Mouse (Mus musculus): ENCODE measurements around the gene Lama5.
"Not testable (repeated sequence)": the region's sequence is repeated elsewhere in the genome, so short reads cannot be mapped to it uniquely, and the experiment has no call there.

The Lama5 gene

DNA sequence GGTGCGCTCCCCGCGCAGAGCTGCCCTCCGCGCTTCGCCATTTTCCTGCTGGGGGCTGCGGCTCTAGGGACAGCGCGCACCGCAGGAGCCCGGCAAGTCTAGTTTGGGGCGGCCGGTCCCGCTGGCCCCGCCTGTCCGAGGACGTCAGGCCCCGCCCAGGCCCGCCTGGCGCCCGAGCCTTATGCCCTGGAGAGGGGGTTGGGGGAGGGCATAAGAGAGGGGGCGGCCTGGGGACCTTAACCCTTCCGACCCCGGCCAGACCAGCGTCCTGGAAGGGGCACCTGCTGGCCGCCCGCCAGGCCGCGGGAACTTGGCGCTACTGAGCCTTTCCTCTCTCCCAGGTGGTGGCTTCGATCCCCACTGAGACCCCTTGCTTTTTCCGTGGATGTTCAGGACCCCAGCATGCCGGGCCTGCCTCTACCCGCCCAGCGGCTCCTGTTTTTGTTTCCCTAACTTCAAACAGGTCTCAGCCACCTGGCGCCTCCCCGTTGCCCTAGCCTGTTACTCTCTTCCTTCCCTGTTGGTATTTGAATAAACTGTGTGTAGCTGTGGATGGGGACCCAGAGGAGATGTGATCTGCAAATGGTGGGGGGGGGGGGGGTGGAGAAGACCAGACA lies at the start of gene Lama5:
TSS of gene Lama5 (minus strand) at position 98 of the 617 bp plus-strand sequence.
- peak; percentile 77 for DNase-seq (ENCODE audit: extremely low read depth, insufficient read length, low spot score)

DNA sequence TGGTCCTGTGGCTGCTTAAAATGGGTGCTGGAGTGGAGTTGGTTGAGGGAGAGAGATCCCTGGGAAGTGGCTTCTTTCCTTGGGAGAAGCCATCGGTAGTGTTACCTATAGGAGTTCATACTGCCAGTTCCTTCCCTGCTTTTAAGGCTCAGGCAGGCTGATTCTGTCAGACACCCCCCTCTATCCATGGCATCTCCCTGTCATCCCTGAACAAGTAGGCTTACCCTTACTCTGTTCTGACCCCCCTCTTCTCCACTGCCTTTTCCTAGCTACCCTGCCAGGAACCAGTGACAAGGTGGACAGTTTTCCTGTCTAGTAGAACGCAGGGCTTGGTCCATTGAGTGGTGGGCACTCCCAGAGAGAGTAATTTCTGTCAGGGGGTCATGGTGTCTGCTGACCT lies 48.9 kb upstream of the Lama5 start:
- DNase-seq (ENCODE audit: extremely low read depth, insufficient read length, low spot score): no peak

GRCm38 (mm10) chr2:180273394-180274244 lies 48.0 kb upstream of the Lama5 start, which contains the start of gene Cables2:
TSS of gene Cables2 (minus strand) at chr2:180273496.
- DNase-seq (ENCODE audit: extremely low read depth, insufficient read length, low spot score): peak; percentile 98

DNA sequence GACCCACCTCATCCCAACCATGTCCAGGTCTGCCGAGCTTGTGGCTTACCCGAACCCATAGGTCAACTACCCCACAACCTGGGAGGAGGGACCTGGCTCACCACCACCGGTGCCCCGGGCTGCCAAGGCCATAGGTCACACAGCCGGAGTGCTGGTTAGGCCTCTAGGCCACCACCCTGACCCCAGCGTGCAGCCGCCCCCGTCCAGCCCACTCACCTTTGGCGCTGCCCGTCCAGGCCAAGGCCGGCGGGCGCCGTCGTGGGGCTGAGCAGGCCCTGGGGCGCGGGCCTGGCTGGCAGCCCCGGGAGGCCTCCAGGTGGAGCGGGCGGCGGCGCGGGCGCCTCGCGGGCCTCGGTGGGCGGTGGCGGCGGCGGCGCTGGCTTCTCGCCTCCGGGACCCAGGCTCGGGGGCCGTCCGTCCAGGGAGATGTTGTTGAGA lies 47.2 kb upstream of the Lama5 start:
- peak; percentile 52 for DNase-seq (ENCODE audit: extremely low read depth, insufficient read length, low spot score)

- no peak for DNase-seq (ENCODE audit: extremely low read depth, insufficient read length, low spot score)
Measured at GRCm38 (mm10) chr2:180271804-180272395, 46.2 kb upstream of the Lama5 start.

- no peak for DNase-seq (ENCODE audit: extremely low read depth, insufficient read length, low spot score)
Measured at GRCm38 (mm10) chr2:180270537-180271255, 45.0 kb upstream of the Lama5 start.

DNA sequence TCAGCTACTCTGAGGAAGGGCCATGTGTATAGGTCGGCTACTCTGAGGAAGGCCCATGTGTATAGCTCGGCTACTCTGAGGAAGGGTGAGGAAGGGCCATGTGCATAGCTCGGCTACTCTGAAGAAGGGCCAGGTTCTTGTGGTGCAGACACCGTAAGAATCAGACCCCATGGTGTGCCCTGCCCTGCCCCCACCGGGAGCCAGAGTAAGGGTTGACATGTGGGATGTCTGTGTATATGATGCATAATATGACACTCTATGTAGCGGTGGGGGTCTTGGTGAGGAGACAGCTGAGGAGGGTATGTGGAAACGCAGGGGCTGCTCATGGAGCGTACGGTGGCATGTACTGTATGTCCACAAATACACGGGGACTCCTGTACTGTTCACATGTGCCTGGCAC lies 43.7 kb upstream of the Lama5 start:
- no peak for DNase-seq (ENCODE audit: extremely low read depth, insufficient read length, low spot score)

DNA sequence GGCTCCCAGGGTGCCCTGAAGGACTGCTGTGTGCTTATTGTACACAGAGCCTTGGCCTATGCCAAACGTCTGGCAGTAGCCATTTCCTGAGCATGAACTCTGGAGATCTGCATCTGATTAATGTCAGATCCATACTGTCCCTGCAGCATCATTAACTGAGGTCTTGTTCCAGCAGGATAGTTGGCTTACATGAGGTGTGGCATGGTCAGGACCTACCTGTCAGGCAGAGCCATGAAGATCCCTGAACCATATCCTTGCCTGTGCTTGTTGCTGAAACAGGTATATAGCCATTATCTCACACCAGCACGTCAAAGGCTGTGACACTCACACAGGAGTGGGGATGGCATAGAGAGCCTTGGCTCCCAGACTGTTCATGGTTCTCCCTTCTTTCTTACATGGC lies 42.3 kb upstream of the Lama5 start:
- DNase-seq (ENCODE audit: extremely low read depth, insufficient read length, low spot score): no peak

- no peak for DNase-seq (ENCODE audit: extremely low read depth, insufficient read length, low spot score)
Measured at GRCm38 (mm10) chr2:180262891-180263290, 37.2 kb upstream of the Lama5 start.

- DNase-seq (ENCODE audit: extremely low read depth, insufficient read length, low spot score): no peak
Measured at GRCm38 (mm10) chr2:180262441-180262840, 36.8 kb upstream of the Lama5 start.

DNA sequence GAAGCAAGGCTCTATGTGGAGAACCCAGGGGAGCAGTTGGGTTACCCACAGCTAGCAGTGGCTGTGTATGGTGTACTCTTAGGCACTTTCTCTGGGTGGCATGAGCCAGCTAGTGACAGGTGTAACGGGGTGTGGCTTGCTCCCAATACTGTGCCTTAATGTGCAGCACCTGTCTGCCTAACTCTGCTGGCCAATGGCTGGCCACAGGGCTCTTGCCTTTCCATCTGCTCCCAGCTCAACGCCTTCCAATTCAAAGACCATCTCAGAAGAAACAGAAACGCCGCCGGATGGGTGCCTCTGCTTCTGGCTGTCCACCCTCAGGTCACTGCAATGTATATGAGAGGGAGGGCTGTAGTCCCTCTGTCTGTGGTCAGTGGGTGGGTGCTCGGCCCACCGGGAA lies 36.2 kb upstream of the Lama5 start:
- DNase-seq (ENCODE audit: extremely low read depth, insufficient read length, low spot score): no peak

DNA sequence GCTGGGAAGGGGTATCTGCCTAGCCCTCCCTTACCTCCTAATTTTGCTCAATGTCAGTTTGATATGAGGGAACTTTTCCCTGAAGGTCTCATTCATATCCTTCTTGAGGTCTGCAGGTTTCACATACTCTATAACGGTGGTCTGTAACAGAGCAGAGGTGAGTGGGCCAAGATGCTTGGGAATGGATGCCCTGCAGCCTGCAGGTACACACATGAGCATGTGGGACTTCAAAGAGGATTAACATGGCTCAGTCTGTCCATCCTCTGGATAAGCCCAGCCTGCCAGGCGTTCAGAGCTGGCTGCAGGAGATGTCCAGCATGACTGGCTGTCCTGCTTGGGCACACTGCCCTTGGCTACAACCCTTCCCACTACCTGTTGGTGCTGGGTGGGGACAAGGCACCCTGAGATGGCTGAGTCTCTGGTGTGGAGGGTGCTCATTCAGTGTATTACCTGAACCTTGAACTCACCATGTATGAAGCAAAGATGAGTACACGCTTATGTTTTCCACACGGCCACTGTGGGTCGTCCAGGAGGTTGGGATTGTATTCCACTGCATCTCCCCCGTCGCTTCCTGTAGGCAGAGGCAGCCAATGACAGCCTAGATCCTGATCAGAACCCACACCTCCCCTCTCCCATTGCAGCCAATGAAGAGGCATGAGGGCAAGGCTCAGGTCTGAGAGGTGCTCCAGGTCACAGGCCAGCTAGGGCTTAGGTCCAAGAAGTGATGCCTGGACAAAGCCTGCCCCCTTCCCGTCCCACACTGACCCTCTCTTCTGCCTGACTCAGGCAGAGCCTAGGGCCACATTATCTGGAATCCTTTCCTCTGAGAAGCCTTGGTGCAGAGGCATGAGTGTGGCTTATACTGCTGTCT lies 35.2 kb upstream of the Lama5 start:
- DNase-seq (ENCODE audit: extremely low read depth, insufficient read length, low spot score): no peak

DNA sequence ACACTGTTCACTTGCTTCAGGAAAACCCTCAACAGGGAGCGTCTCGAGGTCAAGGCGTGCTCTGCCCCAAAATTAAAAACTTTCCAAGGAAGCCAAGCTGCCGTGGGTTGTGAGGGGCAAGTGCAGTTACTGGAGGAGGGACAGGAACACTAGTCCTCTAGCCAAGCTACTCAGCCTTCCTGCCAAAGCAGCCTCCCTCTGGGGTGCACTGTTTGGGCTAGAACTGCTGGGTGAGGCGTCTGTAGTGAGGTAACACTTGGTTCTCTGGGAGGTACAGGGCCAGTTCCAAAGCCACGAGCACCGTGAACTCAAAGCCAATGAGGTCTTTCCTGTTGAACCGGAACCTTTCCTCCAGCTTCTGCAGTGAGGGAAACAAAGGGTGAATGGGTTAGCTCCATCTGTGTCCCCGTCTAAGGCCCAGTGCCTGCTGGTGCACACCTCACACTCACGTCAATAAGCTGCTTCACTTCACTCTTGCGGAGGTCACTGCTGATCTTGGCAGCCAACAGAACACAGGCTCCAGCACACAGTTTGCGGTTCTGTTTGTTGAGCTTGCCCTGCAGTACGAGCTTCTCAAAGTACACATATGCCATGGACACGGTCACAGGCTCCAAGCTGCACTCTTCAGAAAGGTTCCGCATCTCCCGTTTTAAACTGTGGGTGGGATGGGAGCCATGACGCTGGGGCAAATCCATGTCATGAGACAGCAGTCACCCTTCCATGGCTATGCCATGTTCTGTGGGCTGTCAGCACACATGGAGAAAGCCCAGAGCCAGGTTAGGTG lies 34.4 kb upstream of the Lama5 start:
- not testable (repeated sequence) for DNase-seq (ENCODE audit: extremely low read depth, insufficient read length, low spot score)

DNA sequence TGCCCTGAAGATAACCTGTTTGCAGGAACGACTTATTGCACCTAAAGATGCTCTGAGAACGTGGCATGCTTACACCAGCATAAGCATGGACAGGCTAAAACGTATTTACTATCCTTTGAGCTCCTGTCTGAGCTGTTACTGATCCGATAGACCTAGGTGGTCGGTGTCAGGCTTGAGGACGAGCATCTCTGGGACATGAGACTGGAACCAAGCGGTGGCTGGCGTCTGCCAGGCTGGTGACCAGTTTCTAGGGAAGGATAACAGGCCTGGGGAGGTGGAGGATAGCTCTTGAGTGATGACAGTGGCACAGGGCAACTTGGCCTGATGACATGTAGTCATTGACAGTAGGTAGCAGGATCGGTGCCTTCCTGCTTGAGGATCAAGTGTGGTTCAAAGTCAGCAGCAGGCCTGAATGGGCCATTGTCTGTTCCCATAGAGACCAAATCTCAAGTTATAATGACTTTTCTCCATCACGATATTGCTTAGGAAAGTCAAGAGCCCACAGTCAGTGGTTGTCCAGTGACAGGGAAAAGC lies 33.4 kb upstream of the Lama5 start:
- DNase-seq (ENCODE audit: extremely low read depth, insufficient read length, low spot score): not testable (repeated sequence)

DNA sequence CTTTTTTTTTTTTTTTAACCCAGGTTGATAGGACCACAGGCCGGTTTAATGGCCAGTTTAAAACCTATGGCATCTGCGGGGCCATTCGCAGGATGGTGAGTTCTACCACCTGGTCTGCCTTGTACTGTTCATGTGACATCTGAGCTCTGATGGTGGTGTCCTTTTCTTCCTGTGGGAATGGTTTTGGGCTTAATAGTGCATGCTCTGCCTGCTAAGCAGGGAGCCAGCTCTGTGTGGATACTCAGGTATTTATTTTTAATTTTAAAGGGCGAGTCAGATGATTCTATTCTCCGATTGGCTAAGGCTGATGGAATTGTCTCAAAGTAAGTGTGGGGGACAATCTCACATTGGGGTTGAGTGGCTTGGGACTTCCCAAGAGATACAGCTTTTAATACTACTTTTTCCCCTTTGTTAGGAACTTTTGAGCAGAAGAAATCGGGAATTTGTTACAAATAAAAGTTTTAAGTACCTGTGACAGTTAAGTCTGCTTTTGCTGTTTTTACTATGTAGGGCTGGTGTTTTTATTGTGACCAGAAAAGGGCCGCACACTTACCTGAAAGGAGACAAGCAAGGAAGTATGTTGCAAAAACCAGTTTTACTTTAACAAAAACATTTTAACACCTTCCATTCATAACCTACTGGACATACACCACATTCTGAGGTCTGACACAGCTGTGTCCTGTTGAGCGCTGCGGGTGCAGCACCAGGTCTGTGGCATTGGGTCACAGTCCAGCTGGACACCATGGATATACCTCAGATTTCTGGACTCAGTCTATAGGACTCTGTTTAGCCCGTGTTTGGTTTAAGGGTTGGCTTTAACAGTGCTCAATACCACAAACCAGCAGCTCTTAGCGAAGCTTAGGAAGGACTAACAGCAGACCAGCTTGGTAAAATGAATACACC lies 32.6 kb upstream of the Lama5 start:
- DNase-seq (ENCODE audit: extremely low read depth, insufficient read length, low spot score): no peak

DNA sequence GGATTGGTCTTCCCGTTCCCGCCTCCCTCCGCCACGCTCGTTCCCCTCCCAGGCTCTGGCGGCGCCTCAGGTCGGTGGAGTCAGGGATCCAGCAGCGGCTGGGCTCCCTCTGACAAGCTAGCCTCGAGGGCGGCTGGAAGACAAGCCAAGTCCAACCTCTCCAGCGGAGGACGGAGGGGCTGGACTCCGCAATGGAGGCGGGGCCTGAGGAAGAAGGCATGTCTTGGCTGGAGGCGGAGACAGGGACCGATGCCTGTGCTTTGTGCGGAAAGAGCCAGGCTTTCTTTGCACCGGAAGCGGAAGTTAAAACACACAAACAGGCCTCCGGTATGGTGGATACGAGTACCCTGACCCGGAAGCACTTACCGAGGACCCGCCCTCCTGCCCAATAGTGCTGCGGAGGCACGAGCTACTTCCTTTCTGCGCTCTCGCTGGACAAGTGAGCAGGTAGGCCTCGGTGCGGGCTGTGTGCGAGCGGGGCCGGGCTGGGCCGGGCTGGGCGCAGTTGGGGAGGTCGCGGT lies 31.4 kb upstream of the Lama5 start, which contains the start of gene Rps21:
TSS of gene Rps21 (plus strand) at position 377 of the 521 bp plus-strand sequence.
- peak; percentile 99 for DNase-seq (ENCODE audit: extremely low read depth, insufficient read length, low spot score)

GRCm38 (mm10) chr2:180256296-180257000 lies 30.8 kb upstream of the Lama5 start:
- DNase-seq (ENCODE audit: extremely low read depth, insufficient read length, low spot score): peak; percentile 52
